Mouse (Mus musculus) hematopoietic stem cell, adult 5-6 weeks (primary cell): ENCODE measurements around the gene Olfr312. TPM values are rescaled to one million over a fixed set of nuclear protein-coding genes. Genes with fewer than 3 reads are reported as not detected.
"Not testable (repeated sequence)": the region's sequence is repeated elsewhere in the genome, so short reads cannot be mapped to it uniquely, and the experiment has no call there.

ENCODE experiments used
- ATAC-seq, 2 experiments: fragments of 125-278 bp in 1 of 2; replicated peaks in 1 of 2; 2 replicates each; pipeline ENCODE4 v1.8.0; 2016 to 2017; ENCODE audit warnings: inconsistent platforms in 2 of 2, mild to moderate bottlenecking in 2 of 2, moderate number of reproducible peaks in 2 of 2, low read depth in 1 of 2, moderate TSS enrichment in 1 of 2; ENCODE audit not compliant: low FRiP score in 2 of 2, poor library complexity in 2 of 2, severe bottlenecking in 2 of 2, insufficient read depth in 1 of 2, low TSS enrichment in 1 of 2
- total RNA-seq: library from RNA; stranded (forward); fragments of 172-1452, 232-1000 nt; gene quantifications from 2 replicates; pipeline ENCODE4 v1.2.3, GENCODE M21; 2017

Gene Olfr312
- not detected in 2 replicates for total RNA-seq

DNA sequence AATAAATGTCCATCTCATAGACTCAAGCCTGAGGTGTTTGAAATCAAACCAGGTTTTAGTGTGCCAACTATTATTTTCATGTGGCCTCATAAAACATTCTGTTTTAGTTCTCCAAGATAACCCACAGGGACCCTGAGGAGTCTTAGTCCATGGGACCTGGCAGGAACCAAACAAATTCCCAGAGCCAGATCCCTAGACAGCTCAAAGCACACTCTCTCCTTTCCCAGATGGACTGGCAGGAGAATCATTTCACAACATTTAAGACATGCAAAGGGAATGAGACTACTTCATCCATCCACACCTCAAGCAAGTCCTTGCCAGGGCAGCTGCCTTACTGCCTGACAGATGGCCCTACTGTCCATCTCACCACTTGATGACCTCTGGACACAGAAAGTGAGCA is at the start of gene Olfr312:
Gene Olfr312, plus strand, starts transcription at position 301 of the 400 bp plus-strand sequence.
- ATAC-seq, result not testable (repeated sequence)

DNA sequence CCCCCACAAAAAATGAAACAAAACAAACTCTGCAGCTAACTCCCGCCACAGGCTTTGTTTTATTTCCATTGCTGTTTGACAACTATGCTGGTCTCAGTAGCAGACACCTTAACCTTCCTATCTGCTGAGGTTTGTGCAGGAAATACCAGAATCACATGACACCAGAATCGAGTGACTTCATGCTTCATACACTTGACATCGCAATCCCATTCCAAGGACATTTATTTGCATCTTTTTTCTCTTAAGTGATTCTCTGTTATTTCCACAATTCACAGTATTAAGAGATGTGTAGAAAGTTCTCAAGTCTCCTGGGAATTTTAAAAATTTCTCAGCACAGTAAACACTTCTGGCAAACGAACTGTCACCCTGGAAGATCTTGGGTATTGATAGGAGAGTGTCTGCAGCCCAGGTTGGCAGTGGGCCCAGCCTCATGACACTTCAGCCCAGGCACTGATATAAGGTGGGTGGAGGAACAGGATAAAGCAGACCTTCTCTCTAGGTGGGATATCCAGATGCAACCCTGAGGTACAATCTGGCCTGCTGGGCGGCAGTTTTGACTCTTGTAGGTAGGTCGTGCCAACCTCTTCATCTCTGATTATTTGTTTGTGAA is 46.5 kb upstream of the Olfr312 start, which contains the start of gene Olfr314:
Gene Olfr314, plus strand, starts transcription at position 473 of the 610 bp plus-strand sequence.
- ATAC-seq, result no peak

DNA sequence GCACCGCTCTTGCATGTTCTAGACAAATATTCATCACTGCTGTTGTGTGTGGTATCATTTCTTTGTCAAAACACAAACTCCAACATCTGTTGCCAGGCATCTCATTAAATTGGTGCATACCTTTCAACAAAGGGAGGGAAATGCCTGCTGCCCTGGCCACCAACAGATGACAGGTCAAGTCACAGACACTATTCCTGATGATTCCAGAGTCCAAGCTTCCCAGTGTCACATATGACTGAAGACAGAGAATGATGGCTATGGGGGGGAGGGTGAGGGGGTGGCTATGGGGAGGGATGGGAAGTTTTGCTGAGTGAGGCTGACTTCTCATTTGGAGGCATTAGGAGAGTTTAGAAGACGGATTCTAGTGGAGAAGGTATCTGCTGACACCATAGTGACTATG is 44.9 kb upstream of the Olfr312 start:
- no peak for ATAC-seq

DNA sequence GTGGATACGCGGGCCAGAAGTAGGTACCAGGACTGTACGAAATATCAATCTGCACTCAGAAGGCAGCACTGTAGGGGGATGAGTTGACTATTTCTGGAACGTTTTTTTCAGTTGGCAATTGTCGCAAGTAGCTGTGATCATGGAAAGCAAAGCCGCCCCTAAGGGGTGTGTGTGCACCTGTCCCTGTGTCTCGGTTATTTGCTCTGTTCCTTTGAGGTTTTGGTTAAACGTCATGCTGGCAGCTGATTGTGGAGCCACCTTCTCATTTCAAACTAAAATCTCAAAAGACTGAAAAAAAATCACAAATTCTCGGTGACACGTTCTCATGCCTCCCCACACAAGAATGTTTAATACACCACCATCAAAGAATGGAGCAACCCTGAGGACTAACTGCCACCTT is 41.4 kb upstream of the Olfr312 start:
- no peak for ATAC-seq

DNA sequence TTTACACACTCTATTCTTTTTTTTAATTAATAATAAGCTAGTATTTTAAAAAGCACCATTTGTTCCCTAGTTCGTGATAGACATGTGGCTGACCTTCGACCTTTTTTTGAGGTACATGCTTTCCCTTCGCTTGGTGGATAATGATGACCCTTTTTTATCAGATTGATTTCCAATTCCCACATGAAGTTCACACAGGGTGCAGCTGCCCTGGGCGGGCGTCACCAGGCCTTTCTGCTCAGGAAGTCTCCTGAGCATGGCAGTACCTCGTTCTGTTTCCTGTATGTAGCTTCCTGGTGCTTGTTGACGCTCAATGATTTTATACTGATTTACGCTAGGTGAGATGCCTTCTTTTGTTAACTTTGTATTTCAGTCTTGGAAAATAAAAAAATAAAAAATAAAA is 40.7 kb upstream of the Olfr312 start:
- no peak for ATAC-seq

DNA sequence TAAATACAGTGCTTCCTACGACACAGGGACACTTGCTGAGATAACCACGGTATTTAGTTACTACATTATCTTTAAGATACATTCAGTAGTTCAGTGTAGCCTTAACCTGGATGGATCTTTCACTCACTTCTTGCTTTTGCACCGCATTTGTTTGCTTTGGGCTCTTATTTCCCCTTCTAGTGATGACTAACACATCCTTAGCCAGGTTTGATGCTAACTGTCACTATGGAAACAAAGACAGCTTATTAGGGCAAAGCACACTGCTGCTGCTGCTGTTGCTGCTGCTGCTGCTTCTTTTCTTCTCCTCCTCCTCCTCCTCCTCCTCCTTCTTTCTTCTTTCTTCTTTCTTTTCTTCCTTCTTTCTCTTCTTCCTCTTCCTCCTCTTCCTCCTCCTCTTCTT is 39.5 kb upstream of the Olfr312 start:
- no peak for ATAC-seq

DNA sequence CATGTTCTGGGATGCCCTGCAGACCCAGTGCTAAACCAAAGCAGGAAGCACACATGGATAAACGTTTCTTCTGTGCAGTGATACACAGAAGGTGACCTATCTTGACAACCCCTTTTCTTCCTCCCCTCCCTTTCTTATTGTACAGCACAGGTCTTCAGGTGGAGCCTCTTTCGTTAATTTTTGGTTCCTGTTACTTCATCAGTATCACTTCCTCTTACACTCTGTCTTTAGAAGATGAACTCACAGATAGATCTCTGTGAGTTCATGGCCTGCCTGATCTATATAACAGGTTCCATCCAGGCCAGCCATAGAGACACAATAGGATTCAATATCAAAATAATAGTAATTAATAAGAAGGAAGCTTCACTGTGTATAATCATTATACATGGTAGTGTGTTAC is 39.0 kb upstream of the Olfr312 start:
- no peak for ATAC-seq

DNA sequence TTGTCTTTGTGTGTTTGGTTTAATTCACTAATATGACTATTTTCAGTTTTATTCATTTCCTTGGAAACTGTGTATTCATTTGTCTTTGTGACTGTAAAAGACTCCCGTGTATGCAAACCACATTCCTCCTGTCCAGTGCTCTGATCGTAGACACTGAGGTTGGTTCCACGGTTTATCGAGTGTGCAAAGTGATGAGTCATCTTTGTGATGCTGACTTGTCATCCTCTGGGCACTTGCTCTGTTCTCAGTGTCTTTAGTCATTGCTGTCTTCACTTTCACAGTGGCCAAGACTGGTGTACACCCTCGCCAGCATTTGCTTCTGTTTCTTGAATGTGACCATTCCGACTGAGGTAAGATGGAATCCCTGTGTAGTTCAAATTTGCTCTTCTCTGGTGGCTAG is 38.4 kb upstream of the Olfr312 start:
- ATAC-seq, result no peak

DNA sequence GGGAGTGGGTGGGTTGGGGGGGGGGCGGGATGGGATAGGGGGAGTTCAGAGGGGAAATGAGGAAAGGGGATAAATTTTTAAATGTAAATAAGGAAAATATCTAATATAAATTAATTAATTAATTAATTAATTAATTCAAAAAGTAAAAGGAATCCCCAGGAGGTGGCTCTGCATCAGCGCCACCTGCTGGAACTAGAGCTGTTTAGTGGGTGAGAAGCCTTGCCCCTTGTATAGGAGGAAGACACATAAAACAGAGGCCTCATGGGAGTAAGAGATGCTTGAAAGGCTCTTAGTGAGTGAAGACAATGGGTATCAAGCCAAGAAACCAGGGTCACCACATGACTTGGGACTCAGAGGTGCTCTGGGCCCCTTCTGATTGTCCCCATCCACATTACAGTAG is 33.2 kb upstream of the Olfr312 start:
- ATAC-seq, result no peak

DNA sequence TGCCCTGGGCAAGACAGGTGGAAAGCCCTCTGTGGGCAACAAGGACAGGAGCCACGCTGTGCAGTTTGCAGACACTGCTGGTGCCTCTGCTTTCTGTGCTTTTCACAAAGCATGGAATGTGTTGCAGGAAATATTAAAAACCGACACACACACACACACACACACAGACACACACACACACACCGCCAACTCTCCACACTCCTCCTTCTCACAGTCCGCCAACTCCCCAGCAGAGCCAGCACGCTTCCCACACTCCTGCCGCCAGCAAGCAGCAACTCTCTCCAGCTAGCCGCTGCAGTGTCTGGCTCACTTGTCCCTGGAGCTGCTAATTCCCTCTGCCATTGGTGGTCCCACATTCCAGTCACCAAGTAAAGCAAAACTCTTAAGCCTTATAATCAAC is 32.2 kb upstream of the Olfr312 start:
- ATAC-seq, result no peak

DNA sequence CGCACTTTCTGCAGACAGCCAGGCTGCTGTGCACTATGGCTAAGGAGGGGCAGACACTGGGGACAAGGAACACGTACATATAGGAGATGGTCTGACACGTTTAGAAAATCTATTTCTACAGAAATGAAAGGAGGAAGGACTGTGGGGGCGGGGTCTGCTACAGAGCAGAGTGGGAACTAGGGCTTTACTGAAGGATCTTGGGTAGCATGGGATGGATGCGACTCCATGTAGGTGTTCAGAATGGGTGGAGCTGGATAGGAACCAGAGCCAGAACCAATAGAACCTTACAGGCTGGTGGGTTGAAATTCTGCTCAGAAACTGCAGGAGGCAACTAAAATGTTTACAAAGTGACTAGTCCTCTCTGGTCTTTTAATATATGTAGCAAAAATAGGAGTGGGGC is 29.3 kb upstream of the Olfr312 start:
- ATAC-seq, result no peak

DNA sequence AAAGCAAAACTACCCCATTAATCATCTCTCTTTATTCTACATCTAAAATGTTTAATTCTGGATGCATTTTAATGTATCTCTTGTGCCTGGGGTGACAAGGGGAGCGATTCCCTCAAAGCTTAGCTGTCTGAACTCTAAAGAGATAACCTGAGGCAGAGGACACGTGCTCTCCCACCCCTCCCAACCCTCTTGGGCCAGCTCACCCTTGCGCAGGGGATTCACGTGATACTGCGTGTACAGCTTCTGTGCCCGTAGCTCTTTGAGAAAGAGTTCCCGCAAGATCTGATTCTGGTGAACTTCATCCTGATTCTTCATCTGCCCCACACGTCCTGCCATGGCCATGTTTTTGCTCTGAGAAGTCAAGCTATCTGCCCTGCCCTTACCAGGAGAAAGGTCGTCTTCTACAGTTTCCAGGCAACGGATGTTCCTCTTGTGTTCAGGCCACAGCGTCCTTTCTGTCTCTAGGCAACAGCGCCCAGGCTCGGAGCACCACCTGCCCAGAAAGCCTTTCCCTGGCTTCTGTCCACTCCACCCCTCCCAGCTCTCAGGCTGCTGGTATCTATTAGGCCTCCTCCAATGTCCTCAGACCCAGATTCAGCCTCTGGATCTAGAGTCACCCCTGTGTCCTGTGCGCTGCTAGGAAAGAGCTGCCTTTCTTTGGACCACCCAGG is 27.3 kb upstream of the Olfr312 start, which contains the start of gene Fam183b:
Gene Fam183b, minus strand, starts transcription at position 403 of the 671 bp plus-strand sequence.
- peak; percentile 48 to 53; a peak in 2 of 4 replicates for ATAC-seq

DNA sequence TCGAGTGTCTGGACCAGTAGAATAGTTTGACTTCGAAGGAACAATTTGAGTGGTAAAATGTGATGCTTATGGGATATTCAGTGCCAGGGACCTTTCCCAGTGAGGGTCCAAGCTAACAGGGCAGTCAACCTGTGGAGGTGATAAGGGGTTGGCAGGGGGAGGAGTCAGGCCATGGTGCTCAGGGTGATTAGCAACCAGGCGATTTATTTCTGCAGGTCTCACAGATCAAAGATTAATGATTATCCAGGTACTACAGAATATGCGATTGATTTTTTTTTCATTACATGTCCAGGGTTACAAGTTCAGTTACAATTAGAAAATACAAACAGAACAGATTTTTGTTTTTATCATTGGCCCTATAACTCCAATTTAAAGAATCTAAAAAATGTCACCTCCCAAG is 25.2 kb upstream of the Olfr312 start:
- no peak for ATAC-seq

DNA sequence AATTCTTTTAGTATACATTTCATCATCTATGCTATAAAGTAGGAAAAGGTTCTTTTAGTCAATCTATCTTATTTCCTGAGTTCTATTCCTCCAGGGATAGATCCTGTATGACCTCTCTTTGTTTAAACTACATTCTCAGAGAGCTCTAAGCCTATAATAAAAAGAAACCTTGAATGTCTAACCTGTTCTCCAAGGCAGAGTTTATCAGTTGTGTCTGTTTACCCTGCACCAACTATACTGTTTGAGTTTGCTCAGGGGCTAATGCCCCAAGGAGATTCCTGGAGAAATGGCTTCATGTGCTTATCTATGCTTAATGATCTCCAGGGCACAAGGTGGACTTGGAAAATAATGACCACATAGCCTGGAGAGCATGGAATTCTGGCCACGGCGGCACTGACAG is 24.6 kb upstream of the Olfr312 start:
- no peak for ATAC-seq

DNA sequence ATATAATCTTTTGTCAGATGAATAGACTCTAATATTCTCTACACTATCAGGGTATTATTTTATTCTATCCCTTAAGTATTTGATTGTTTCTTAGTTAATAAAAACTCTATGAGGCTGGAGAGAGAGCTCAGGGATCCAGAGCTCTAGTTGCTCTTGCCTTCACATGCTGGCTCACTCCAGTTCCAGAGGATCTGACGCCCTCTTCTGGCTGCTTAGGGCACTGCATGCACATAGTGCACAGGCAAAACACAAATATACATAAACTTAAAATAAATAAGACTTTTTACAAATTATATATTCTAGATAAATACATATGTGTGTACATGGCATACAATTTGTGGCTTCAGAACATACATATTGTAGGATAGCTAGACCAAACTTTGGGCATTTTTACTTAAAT is 17.0 kb upstream of the Olfr312 start:
- no peak for ATAC-seq

DNA sequence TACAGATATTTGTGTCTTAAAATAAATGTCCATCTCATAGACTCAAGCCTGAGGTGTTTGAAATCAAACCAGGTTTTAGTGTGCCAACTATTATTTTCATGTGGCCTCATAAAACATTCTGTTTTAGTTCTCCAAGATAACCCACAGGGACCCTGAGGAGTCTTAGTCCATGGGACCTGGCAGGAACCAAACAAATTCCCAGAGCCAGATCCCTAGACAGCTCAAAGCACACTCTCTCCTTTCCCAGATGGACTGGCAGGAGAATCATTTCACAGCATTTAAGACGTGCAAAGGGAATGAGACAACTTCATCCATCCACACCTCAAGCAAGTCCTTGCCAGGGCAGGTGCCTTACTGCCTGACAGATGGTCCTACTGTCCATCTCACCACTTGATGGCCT is 14.3 kb upstream of the Olfr312 start, which contains the start of gene Olfr313:
Gene Olfr313, plus strand, starts transcription at position 301 of the 400 bp plus-strand sequence.
- not testable (repeated sequence) for ATAC-seq

DNA sequence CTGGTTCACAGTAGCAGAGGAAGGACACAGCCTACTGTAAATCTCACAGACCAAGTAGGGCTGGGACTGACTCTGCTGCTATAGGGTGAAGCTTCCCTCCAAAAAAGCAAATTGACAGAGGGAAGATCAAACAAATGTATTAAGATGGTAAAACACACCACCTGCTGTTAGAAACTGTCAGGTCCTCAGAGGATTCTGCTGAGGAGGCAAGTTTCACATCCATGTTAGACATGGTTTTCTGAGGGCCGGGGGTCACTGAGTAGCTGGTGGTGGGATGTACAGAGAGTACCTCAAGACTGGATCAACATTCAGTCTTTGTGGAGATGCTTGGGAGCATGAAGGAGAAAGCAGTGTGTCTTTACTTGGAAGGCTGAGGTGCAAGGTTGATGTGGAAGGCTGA is 13.4 kb upstream of the Olfr312 start:
- no peak for ATAC-seq

DNA sequence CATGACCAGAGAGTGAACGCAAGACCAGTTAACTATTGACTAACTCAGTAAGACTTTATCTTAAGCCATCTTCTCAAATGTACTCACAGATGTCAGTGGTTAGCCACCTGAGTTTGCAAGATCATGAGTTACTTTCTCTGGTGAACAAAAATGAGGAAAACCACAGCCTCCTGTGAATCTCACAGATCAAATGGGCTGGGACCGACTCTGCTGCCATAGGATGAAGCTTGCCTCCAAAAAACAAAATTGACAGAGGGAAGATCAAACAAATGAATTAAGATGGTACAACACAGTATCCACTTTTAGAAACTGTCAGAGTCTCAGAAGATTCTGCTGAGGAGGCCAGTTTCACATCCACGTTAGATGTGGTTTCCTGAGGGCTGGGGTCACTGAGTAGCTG is 727 bp downstream of the Olfr312 start:
- no peak for ATAC-seq

DNA sequence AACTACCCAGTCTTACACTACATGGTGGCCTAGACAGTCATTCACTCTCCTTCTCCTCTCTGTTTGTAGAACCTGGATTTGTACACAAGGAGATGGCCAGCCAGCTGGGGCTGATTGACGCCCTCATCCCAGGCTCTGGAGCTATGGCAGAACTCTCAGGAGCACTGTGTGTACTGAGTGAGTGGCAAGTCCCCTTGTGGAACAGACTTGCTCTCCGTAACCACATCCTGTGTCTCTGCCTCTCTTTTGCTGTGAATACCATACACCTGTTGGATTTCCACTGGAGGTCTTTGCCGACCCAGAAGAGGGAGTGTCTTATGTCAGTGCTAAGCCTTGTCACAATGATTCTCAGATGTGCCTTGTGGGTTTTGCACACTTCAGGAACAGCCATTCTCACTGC is 3.5 kb downstream of the Olfr312 start:
- ATAC-seq, result not testable (repeated sequence)
